Mouse (Mus musculus) stomach, postnatal 0 days (tissue): ENCODE measurements at regions not wholly inside any gene's neighbourhood (a gene's known extent, or its start where the extent isn't known, plus 50 kb on each side); places are given as distances from the start of the nearest gene placed in this dataset.
A peak's percentile ranks its signal among the peaks of the same experiment; 100 is the strongest.

Source experiments
- ATAC-seq: fragments of 200-750 bp; cut with Nextera tagmentation; 2 replicates; pipeline ENCODE4 v1.8.0; 2017; ENCODE audit not compliant: low FRiP score, low TSS enrichment
- DNase-seq: peaks from one replicate; pipeline ENCODE4 v3.0.0-alpha.2; 2016; ENCODE audit warnings: low spot score
- H3K27ac ChIP-seq: fragments of 300-500 bp; sonication (generic); replicated peaks from 2 replicates; pipeline ENCODE4 v1.5.1; 2014; ENCODE audit warnings: mild to moderate bottlenecking, control low read depth
- H3K27me3 ChIP-seq: fragments of 300-500 bp; sonication (generic); 2 replicates; pipeline ENCODE4 v1.6.1; 2014; ENCODE audit warnings: low read length; ENCODE audit not compliant: control insufficient read depth, insufficient read depth
- H3K36me3 ChIP-seq: fragments of 300-500 bp; sonication (generic); 2 replicates; pipeline ENCODE4 v1.6.1; 2014; ENCODE audit warnings: low read length, mixed read lengths; ENCODE audit not compliant: control insufficient read depth, insufficient read depth
- H3K4me1 ChIP-seq: fragments of 300-500 bp; sonication (generic); replicated peaks from 2 replicates; pipeline ENCODE4 v1.6.1; 2014; ENCODE audit warnings: antibody characterized with exemption; ENCODE audit not compliant: control insufficient read depth, insufficient read depth
- H3K4me2 ChIP-seq: fragments of 300-500 bp; sonication (generic); replicated peaks from 2 replicates; pipeline ENCODE4 v1.6.1; 2014; ENCODE audit warnings: low read depth, mild to moderate bottlenecking, control low read depth, moderate library complexity
- H3K4me3 ChIP-seq: fragments of 300-500 bp; sonication (generic); 2 replicates; pipeline ENCODE4 v1.5.1; 2014; ENCODE audit warnings: low read depth, low read length, control low read depth
- H3K9ac ChIP-seq: fragments of 300-500 bp; sonication (generic); 2 replicates; pipeline ENCODE4 v1.6.1; 2014; ENCODE audit warnings: mild to moderate bottlenecking, low read length, control low read depth, mixed read lengths
- H3K9me3 ChIP-seq: fragments of 300-500 bp; sonication (generic); 2 replicates; pipeline ENCODE4 v1.6.1; 2016; ENCODE audit warnings: low read length; ENCODE audit not compliant: control insufficient read depth
- CTCF ChIP-seq: IDR thresholded peaks from 2 replicates; pipeline ENCODE4 v1.5.1; 2016; ENCODE audit warnings: antibody characterized with exemption, low read depth, mild to moderate bottlenecking, moderate library complexity
- EP300 ChIP-seq: optimal IDR thresholded peaks from 2 replicates; pipeline ENCODE3; 2016; ENCODE audit warnings: antibody characterized with exemption
- WGBS: fragments of 180-500 bp; shearing (Covaris S2); extraction: QIAGEN DNeasy Blood & Tissue Kit; methylation state at CpG from one replicate; pipeline ENCODE4 v1.1.7; 2014; 5-methylcytosine and 5-hydroxymethylcytosine counted together

GRCm38 (mm10) chr6:143598916-143599315 lies 431.9 kb downstream of the Etnk1 start:
- Histone ChIP-seq H3K27me3 (no peaks in the 10 kb centered on the region), H3K4me2 (no peak overlapping the region), H3K4me3 (no peak overlapping the region), H3K9me3 (no peaks in the 10 kb centered on the region), H3K36me3 (no peaks in the 10 kb centered on the region), H3K9ac (no peak overlapping the region), H3K27ac (no peak overlapping the region), H3K4me1 (no peaks in the 10 kb centered on the region)
- no peak for TF ChIP-seq CTCF
- TF ChIP-seq EP300, result no peak
- 27% methylated on average over 4 of the region's 4 CpGs for WGBS
- DNase-seq, result no peak
- peak; percentile 72 for ATAC-seq

GRCm38 (mm10) chr6:143609100-143609499 lies 442.1 kb downstream of the Etnk1 start:
- H3K9me3 ChIP-seq, result no peaks in the 10 kb centered on the region
- DNase-seq, result no peak
- no peak for ATAC-seq

GRCm38 (mm10) chr6:143612966-143613365 lies 445.9 kb downstream of the Etnk1 start:
- Histone ChIP-seq H3K9ac (no peak overlapping the region), H3K4me1 (no peaks in the 10 kb centered on the region), H3K36me3 (no peaks in the 10 kb centered on the region), H3K4me2 (no peak overlapping the region), H3K9me3 (no peaks in the 10 kb centered on the region), H3K27me3 (no peaks in the 10 kb centered on the region), H3K27ac (no peak overlapping the region), H3K4me3 (no peak overlapping the region)
- ATAC-seq (no peak), DNase-seq (no peak)
- 73% methylated on average over 10 of the region's 10 CpGs for WGBS
- TF ChIP-seq EP300 (no peak), CTCF (no peak)

More at GRCm38 (mm10) chr6:143609100-143609499, 442.1 kb downstream of the Etnk1 start:
- Histone ChIP-seq H3K4me1 (no peaks in the 10 kb centered on the region), H3K4me3 (no peak overlapping the region), H3K27ac (no peak overlapping the region), H3K36me3 (no peaks in the 10 kb centered on the region), H3K9ac (no peak overlapping the region), H3K4me2 (no peak overlapping the region), H3K27me3 (no peaks in the 10 kb centered on the region)
- 80% methylated on average over 1 of the region's 1 CpGs for WGBS
- TF ChIP-seq CTCF (peak; percentile 82), EP300 (no peak)

GRCm38 (mm10) chr6:143614431-143614987 lies 447.5 kb downstream of the Etnk1 start:
- TF ChIP-seq EP300, result no peak
- TF ChIP-seq CTCF, result no peak
- ATAC-seq, result no peak
- H3K4me2 ChIP-seq, result no peak overlapping the region
- no peak overlapping the region for H3K4me3 ChIP-seq
- H3K4me1 ChIP-seq, result no peaks in the 10 kb centered on the region
- WGBS, result 69% methylated on average over 11 of the region's 11 CpGs
- no peaks in the 10 kb centered on the region for H3K9me3 ChIP-seq
- no peaks in the 10 kb centered on the region for H3K36me3 ChIP-seq
- H3K27ac ChIP-seq, result no peak overlapping the region
- no peaks in the 10 kb centered on the region for H3K27me3 ChIP-seq
- DNase-seq, result no peak
- H3K9ac ChIP-seq, result no peak overlapping the region

GRCm38 (mm10) chr6:143615361-143615760 lies 448.3 kb downstream of the Etnk1 start:
- DNase-seq, result no peak
- WGBS, result 76% methylated on average over 8 of the region's 8 CpGs
- no peak for ATAC-seq

GRCm38 (mm10) chr6:143616386-143616785 lies 449.4 kb downstream of the Etnk1 start:
- H3K9ac ChIP-seq, result no peak overlapping the region
- no peaks in the 10 kb centered on the region for H3K27me3 ChIP-seq
- H3K4me1 ChIP-seq, result no peaks in the 10 kb centered on the region
- H3K36me3 ChIP-seq, result no peaks in the 10 kb centered on the region
- 68% methylated on average over 4 of the region's 4 CpGs for WGBS
- H3K27ac ChIP-seq, result no peak overlapping the region
- no peak overlapping the region for H3K4me3 ChIP-seq
- H3K9me3 ChIP-seq, result no peaks in the 10 kb centered on the region
- TF ChIP-seq EP300 (no peak), CTCF (no peak)
- no peak overlapping the region for H3K4me2 ChIP-seq
- DNase-seq (no peak), ATAC-seq (no peak)

More at GRCm38 (mm10) chr6:143615361-143615760, 448.3 kb downstream of the Etnk1 start:
- Histone ChIP-seq H3K9ac (no peak overlapping the region), H3K4me1 (no peaks in the 10 kb centered on the region), H3K27me3 (no peaks in the 10 kb centered on the region), H3K9me3 (no peaks in the 10 kb centered on the region), H3K4me2 (no peak overlapping the region), H3K36me3 (no peaks in the 10 kb centered on the region), H3K4me3 (no peak overlapping the region), H3K27ac (no peak overlapping the region)
- TF ChIP-seq EP300, result no peak
- TF ChIP-seq CTCF, result no peak
